Mouse (Mus musculus) urinary bladder, postnatal 36 days (tissue): ENCODE results near the gene Perp.
A peak's percentile ranks its signal among the peaks of the same experiment; 100 is the strongest.

Source experiments
- DNase-seq, 2 experiments: peaks; one replicate each; pipeline ENCODE4 v3.0.0; 2022; ENCODE audit warnings: low spot score in 2 of 2, mixed read lengths in 1 of 2

Perp gene

GRCm38 (mm10) chr10:18844441-18845286 is at the start of gene Perp:
Gene Perp, plus strand, starts transcription at chr10:18845020.
- peak; percentile 74 to 80 for DNase-seq

- DNase-seq, result no peak
These were observed 33.1 kb upstream of the Perp start for GRCm38 (mm10) chr10:18811751-18812150.

- DNase-seq, result peak; percentile 7 to 11
These were observed 28.3 kb upstream of the Perp start for GRCm38 (mm10) chr10:18816560-18816959.

- DNase-seq, result no peak
These were observed 19.7 kb upstream of the Perp start for GRCm38 (mm10) chr10:18825143-18825542.

- DNase-seq, result no peak
These were observed 18.7 kb upstream of the Perp start for GRCm38 (mm10) chr10:18826107-18826506.

- no peak for DNase-seq
These were observed 16.9 kb upstream of the Perp start for GRCm38 (mm10) chr10:18827936-18828335.

GRCm38 (mm10) chr10:18830359-18830758 is 14.5 kb upstream of the Perp start:
- no peak for DNase-seq

- no peak for DNase-seq
These were observed 13.0 kb upstream of the Perp start for GRCm38 (mm10) chr10:18831823-18832222.

GRCm38 (mm10) chr10:18834389-18834788 is 10.4 kb upstream of the Perp start:
- no peak for DNase-seq

GRCm38 (mm10) chr10:18835684-18836479 is 8.9 kb upstream of the Perp start:
- DNase-seq, result no peak

GRCm38 (mm10) chr10:18839530-18839929 is 5.3 kb upstream of the Perp start:
- DNase-seq, result no peak

GRCm38 (mm10) chr10:18840736-18841135 is 4.1 kb upstream of the Perp start:
- no peak for DNase-seq

- no peak for DNase-seq
These were observed 455 bp downstream of the Perp start for GRCm38 (mm10) chr10:18845287-18845662.

- no peak for DNase-seq
These were observed 891 bp downstream of the Perp start for GRCm38 (mm10) chr10:18845711-18846110.

- DNase-seq, result peak; percentile 46 to 62
These were observed 1.8 kb downstream of the Perp start for GRCm38 (mm10) chr10:18846474-18847264.

- peak in 1 of 2 experiments; percentile 25 for DNase-seq
These were observed 5.4 kb downstream of the Perp start for GRCm38 (mm10) chr10:18850177-18850576.

- DNase-seq, result no peak
These were observed 8.6 kb downstream of the Perp start for GRCm38 (mm10) chr10:18853417-18853816.

- DNase-seq, result no peak
These were observed 12.4 kb downstream of the Perp start for GRCm38 (mm10) chr10:18857244-18857643.

- DNase-seq, result no peak
These were observed 14.8 kb downstream of the Perp start for GRCm38 (mm10) chr10:18859632-18860031.

GRCm38 (mm10) chr10:18860119-18860824 is 15.5 kb downstream of the Perp start:
- no peak for DNase-seq

GRCm38 (mm10) chr10:18860831-18861230 is 16.0 kb downstream of the Perp start:
- no peak for DNase-seq
